Mouse (Mus musculus): Measurements from ENCODE around the gene Acads. TPM values are rescaled to one million over a fixed set of nuclear protein-coding genes. Genes with fewer than 3 reads are reported as not detected.
A peak's percentile ranks its signal among the peaks of the same experiment; 100 is the strongest.
"Not testable (repeated sequence)": the region's sequence is repeated elsewhere in the genome, so short reads cannot be mapped to it uniquely, and the experiment has no call there.

Gene Acads
- total RNA-seq, 2 experiments from 2014 or later = 8.0 to 8.1 TPM

- no peak for DNase-seq (ENCODE audit: extremely low spot score in 1 of 2, low spot score in 1 of 2)
Measured at GRCm38 (mm10) chr5:115150991-115151390, 31.8 kb upstream of the Acads start.

- no peak for DNase-seq (ENCODE audit: extremely low spot score in 1 of 2, low spot score in 1 of 2)
Measured at GRCm38 (mm10) chr5:115149675-115150459, 30.7 kb upstream of the Acads start.

DNA sequence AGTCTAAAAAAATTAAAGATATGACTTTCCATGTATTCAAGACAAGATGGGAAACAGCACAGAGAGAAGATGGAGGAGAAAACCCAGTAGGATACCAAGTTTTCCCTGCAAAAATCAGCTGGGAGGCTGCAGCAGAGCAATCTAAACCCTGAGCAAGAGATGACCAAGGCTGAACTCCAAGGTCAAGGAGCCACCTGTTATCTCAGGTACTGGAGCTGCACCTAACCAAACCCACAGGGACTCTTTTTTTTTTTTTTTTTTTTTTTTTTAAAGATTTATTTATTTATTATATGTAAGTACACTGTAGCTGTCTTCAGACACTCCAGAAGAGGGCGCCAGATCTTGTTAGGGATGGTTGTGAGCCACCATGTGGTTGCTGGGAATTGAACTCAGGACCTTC, 29.7 kb upstream of the Acads start:
- not testable (repeated sequence) for DNase-seq (ENCODE audit: extremely low spot score in 1 of 2, low spot score in 1 of 2)

- DNase-seq (ENCODE audit: extremely low spot score in 1 of 2, low spot score in 1 of 2) = no peak
Measured at GRCm38 (mm10) chr5:115148378-115148777, 29.2 kb upstream of the Acads start.

DNA sequence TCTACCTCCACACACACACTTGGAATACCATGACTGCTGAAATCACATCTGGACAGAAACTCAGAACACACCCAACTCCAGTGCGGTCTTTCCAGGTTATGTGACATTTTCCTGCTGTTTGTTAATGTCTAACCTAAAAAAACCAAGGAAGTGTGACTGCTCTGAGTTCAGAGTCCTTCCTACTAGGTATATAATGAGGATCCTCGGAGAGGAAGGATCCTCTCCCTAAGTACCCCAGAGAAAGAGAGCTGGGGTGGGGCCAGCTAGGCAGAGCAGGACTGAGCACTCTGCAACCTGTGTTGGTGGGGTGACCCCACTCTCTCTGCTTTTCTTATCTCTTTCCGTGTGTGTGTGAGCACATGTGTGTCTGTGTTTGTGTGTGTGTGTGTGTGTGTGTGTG, 28.2 kb upstream of the Acads start:
- no peak for DNase-seq (ENCODE audit: extremely low spot score in 1 of 2, low spot score in 1 of 2)

DNA sequence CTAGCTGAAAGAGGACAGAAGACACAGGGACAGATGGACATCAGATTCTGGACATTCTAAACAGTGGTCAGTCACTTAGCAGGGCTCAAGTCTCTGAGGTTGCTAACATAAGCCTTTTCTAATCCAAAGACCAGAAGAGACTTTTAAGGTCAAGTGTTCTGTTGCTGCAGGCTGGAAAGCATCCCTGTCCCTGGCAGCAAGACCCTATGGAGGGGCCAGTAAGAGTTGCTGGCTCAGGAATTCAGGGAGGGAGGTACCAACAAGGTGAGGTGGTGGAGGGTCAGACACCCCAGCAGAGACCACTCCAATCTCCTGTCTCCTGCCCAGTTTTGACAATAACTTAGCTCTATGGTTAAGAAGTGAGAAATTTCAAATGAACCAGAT, 27.6 kb upstream of the Acads start:
- no peak for DNase-seq (ENCODE audit: extremely low spot score in 1 of 2, low spot score in 1 of 2)

DNA sequence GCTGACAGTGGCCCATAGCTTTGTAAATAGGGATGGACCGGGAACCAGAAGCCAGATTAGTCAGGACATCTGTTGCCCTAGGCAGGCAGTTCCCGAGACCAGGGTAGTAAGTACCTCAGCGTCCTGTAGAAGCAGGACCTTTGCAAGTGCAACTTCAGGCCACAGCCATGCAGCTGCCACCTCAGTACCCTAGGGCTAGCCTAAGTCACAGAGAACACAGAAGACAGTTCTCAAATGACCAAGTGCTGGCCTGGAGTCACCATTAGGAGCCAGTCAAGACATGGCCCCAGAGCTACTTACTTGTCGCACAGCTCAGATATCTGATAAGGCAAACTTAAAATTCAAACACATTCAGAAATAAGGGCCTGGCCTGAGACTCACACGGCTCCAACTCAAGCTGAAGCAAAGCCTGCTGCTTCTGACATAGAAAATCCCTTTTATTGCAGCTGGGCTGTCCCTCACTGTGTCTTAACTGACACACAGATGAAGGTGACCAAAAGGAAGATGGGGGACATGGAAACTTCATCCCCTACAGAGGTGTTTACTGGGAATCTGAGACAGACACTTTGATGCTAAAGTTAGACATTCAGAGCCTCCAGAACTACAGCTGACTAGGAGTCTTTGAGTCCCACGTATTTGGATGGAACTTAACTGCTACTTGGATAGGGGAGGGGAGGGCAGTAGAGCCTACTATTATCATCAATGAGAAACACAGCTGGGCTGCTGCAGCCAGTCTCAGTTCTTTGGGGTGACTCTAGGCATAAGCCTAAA, 27.0 kb upstream of the Acads start:
- no peak for DNase-seq (ENCODE audit: extremely low spot score in 1 of 2, low spot score in 1 of 2)

GRCm38 (mm10) chr5:115145253-115145968, 26.3 kb upstream of the Acads start:
- DNase-seq (ENCODE audit: extremely low spot score in 1 of 2, low spot score in 1 of 2) = no peak

- no peak for DNase-seq (ENCODE audit: extremely low spot score in 1 of 2, low spot score in 1 of 2)
Measured at GRCm38 (mm10) chr5:115144471-115144870, 25.3 kb upstream of the Acads start.

GRCm38 (mm10) chr5:115143552-115143951, 24.4 kb upstream of the Acads start:
- peak in 1 of 2 experiments; percentile 36 for DNase-seq (ENCODE audit: extremely low spot score in 1 of 2, low spot score in 1 of 2)

- DNase-seq (ENCODE audit: extremely low spot score in 1 of 2, low spot score in 1 of 2) = no peak
Measured at GRCm38 (mm10) chr5:115142166-115142697, 23.1 kb upstream of the Acads start.

DNA sequence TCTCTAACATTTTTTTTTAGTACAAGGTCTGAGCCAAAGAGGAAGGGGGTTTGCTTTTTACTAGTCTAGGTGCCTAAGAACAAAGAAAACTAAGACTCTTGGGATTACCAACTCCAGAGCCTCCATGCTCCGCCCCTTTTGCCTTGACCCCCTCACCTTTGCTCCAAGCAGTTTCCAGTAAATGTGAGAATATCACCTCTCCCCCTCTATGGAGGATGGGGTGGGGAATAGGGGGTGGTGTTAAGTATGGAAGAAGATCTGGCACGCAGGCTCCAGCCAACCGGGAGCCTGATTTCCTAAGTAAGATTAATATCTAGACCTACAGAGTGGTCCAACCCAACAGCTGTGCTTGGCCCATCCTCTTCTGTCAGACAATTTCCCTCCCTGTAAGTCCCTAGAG, 21.6 kb upstream of the Acads start:
- no peak for DNase-seq (ENCODE audit: extremely low spot score in 1 of 2, low spot score in 1 of 2)

- DNase-seq (ENCODE audit: extremely low spot score in 1 of 2, low spot score in 1 of 2) = no peak
Measured at GRCm38 (mm10) chr5:115139124-115139523, 20.0 kb upstream of the Acads start.

DNA sequence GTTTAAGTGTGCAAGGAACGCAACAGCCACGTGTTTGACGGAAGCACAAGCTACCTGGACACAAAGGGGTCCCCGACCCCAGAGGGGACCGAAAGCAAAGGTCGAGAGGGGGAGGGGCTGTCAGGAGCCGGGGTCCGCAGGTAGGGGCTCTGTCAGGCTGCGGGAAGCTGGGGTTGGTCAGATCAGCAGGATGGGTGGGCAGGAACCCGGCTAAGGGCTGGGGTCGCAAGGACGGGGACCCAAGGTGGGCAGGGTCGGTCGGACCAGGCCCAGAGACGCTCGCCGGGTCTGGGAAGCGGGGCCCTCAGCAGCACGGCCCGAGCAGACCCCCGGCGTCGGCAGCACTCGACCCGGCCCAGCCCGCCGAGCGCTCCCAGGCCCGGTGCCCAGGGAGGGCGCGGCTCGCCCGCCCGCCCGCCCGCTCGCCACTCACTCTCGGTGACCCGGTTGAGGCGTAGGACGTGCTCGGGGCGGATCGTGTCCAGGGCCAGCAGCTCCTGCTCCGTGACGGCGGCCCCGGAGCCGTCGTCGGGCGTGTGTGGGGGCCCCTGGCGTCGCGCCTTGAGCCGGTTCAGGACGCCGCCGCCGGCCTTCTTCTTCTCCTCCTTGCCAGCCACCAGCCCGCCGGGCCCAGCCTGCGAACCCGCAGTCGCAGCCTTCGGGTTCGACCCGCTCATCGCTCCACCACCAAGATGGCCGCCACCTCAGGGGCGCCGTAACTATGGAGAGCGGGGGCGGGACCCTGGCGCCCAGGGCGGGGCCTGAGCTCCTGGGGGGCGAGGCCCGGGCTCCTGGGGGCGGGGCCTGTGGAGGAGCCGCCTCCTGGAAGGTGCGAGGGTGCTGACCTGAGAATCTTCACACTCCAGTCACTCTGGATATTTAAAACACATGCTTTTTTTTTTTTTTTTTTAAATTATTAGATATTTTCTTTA, 15.4 kb upstream of the Acads start, which contains the start of gene Unc119b:
TSS of gene Unc119b (minus strand) at position 742 of the 932 bp plus-strand sequence.
- DNase-seq (ENCODE audit: extremely low spot score in 1 of 2, low spot score in 1 of 2) = peak; percentile 75 to 76

- no peak for DNase-seq (ENCODE audit: extremely low spot score in 1 of 2, low spot score in 1 of 2)
Measured at GRCm38 (mm10) chr5:115133358-115134066, 14.4 kb upstream of the Acads start.

GRCm38 (mm10) chr5:115132465-115132864, 13.3 kb upstream of the Acads start:
- no peak for DNase-seq (ENCODE audit: extremely low spot score in 1 of 2, low spot score in 1 of 2)

DNA sequence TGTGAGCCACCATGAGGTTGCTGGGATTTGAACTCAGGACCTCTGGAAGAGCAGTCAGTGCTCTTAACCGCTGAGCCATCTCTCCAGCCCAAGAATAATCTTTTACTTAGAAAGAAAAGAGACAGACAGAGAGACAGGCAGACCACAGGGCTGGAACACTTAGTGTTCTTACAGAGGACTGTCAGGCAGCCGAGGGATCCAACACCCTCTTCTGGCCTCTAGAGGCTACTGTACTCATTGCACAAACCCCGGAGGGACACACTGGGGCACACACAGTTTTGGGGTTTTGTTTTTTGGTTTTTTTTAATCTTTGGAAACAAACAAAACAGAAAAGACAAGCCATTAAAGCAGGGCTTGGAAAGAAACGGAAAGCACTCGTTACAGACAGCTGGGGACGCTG, 10.2 kb upstream of the Acads start:
- no peak for DNase-seq (ENCODE audit: extremely low spot score in 1 of 2, low spot score in 1 of 2)

DNA sequence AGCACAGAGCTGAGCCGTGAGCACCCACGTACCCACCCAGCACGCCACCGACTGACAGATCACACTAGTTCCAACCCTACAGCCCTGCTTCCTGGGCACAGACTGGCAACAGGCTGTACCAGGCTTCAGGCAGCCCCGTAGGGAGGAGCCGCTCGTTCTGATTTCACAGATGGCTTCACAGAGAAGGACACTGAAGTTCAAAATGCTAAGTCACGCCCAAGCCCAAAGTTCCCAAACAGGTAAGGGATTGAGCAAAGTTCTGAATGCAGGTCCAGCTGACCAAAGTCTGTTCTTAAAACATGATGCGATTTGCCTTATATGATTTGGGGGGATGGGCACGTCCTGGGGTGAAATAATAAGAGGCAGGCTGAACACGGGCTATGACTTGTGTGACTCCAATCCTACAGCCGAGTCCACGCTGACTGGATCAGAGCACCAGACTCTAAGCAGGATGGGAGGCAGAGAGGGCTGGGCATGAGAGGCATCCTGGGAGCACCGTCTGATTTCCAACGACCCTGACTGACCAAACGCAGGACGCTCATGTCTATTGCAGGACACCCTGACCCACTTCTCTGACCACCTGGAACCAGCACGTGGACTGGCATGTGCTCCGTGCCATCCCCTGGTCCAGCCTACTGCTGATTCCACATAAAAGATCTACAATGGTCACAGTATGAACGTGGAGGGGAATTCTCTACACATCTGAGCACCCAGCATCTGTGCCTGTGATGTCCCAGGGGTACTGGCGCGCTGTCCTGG, 8.5 kb upstream of the Acads start:
- DNase-seq (ENCODE audit: extremely low spot score in 1 of 2, low spot score in 1 of 2) = no peak

Measured in layer of hippocampus, postnatal 25 days (tissue).